Mouse (Mus musculus): ENCODE measurements at regions not wholly inside any gene's neighbourhood (a gene's known extent, or its start where the extent isn't known, plus 50 kb on each side); places are given as distances from the start of the nearest gene placed in this dataset.

GRCm38 (mm10) chr12:13002703-13003102 lies 61.0 kb upstream of the Mycn start:
- DNase-seq (ENCODE audit: low spot score) (no peak), ATAC-seq (no peak)
- Histone ChIP-seq H3K27me3 (replicated peaks; ENCODE audit: control insufficient read depth, insufficient read depth, low read length) (no peaks in the 10 kb centered on the region), H3K9me3 (replicated peaks; ENCODE audit: control insufficient read depth, low read length) (no peaks in the 10 kb centered on the region), H3K27ac (ENCODE audit: low read depth, low read length) (no peak overlapping the region), H3K4me2 (ENCODE audit: low read length) (no peak overlapping the region), H3K36me3 (ENCODE audit: control insufficient read depth, insufficient read depth, low read length) (no peaks in the 10 kb centered on the region), H3K4me1 (ENCODE audit: control insufficient read depth, insufficient read depth, low read length) (no peaks in the 10 kb centered on the region), H3K4me3 (ENCODE audit: low read depth, low read length) (no peak overlapping the region), H3K9ac (ENCODE audit: low read length) (no peak overlapping the region)
- WGBS, result 87% methylated on average over 3 of the region's 3 CpGs

- DNase-seq (ENCODE audit: low spot score), result no peak
- no peaks in the 10 kb centered on the region for H3K27me3 ChIP-seq (replicated peaks; ENCODE audit: control insufficient read depth, insufficient read depth, low read length)
- no peaks in the 10 kb centered on the region for H3K4me1 ChIP-seq (ENCODE audit: control insufficient read depth, insufficient read depth, low read length)
- H3K4me3 ChIP-seq (ENCODE audit: low read depth, low read length), result no peak overlapping the region
- H3K9ac ChIP-seq (ENCODE audit: low read length), result no peak overlapping the region
- no peak overlapping the region for H3K4me2 ChIP-seq (ENCODE audit: low read length)
- no peaks in the 10 kb centered on the region for H3K9me3 ChIP-seq (replicated peaks; ENCODE audit: control insufficient read depth, low read length)
- no peak for ATAC-seq
- 95% methylated on average over 6 of the region's 6 CpGs for WGBS
- H3K27ac ChIP-seq (ENCODE audit: low read depth, low read length), result no peak overlapping the region
- no peaks in the 10 kb centered on the region for H3K36me3 ChIP-seq (ENCODE audit: control insufficient read depth, insufficient read depth, low read length)
These were observed 60.4 kb upstream of the Mycn start for GRCm38 (mm10) chr12:13002069-13002590.

DNA sequence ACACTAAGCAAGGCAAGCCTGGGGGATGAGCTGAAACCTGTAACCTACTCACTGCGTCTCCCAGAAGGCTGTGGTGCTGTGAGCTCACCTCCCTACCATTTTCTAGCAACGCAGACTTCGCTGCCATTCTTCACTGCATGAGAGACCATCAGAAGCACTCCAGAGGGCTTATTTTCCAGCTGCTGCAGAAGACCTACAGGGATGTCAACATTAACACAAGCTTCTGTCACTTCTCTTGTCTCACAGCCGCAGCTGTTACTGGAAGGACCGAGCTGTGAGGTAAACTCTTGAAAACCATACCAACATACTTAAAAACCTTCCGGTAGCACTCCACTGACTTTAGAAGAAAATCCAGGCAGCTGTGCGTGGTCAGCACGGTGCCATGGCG lies 54.3 kb upstream of the Mycn start:
- WGBS, result 90% methylated on average over 9 of the region's 9 CpGs
- Histone ChIP-seq H3K4me2 (ENCODE audit: low read length) (no peak overlapping the region), H3K4me3 (ENCODE audit: low read depth, low read length) (no peak overlapping the region), H3K27me3 (replicated peaks; ENCODE audit: control insufficient read depth, insufficient read depth, low read length) (no peaks in the 10 kb centered on the region), H3K36me3 (ENCODE audit: control insufficient read depth, insufficient read depth, low read length) (no peaks in the 10 kb centered on the region), H3K9ac (ENCODE audit: low read length) (no peak overlapping the region), H3K9me3 (replicated peaks; ENCODE audit: control insufficient read depth, low read length) (no peaks in the 10 kb centered on the region), H3K27ac (ENCODE audit: low read depth, low read length) (no peak overlapping the region), H3K4me1 (ENCODE audit: control insufficient read depth, insufficient read depth, low read length) (peaks cover 9% of the 10 kb centered on the region)
- DNase-seq (ENCODE audit: low spot score) (no peak), ATAC-seq (no peak)

DNA sequence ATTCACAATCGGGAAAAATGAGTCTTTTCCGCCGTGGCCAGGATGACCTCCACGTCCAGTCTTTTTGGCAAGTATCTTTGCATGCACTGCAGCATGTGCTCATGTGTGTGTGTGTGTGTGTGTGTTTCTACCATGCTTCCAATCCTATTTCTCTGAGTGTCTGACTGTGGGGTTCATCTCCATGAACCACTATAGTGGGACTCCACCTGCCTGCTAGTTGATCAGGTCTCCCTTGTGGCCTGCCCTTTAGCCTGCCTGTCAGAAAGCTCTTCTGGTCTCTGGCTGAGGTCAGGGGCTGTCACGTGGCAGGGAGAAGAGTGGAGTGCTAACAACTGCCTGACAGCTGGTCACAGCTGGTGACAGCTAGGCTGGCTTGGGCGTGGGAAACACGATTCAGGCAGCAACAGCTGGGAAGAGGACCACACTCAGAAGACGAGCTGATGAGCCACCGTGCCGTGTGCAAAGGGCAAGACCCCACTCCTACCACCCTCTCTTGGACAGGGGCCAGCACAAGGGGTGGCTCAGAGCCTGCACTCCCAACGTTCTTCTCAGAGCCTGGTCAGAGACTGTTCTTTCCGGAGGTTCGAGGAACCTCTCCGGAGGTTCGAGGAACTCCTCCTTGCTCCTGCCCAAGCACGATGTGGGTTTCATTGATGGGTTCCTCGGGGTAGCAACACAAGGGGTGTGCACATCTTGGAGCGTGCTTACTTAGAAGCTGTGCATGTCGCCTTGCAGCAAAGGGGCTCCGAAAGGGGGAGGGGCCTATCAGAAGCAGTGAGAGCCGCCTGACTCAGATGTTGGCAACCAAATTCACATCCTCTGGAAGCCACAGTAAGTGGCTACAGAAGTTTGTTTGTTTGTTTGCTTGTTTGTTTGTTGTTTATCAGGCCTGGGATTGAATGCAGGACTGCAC lies 53.6 kb upstream of the Mycn start:
- Histone ChIP-seq H3K27ac (ENCODE audit: low read depth, low read length) (no peak overlapping the region), H3K4me3 (ENCODE audit: low read depth, low read length) (no peak overlapping the region), H3K9ac (ENCODE audit: low read length) (no peak overlapping the region), H3K9me3 (replicated peaks; ENCODE audit: control insufficient read depth, low read length) (no peaks in the 10 kb centered on the region), H3K27me3 (replicated peaks; ENCODE audit: control insufficient read depth, insufficient read depth, low read length) (no peaks in the 10 kb centered on the region), H3K4me2 (ENCODE audit: low read length) (no peak overlapping the region), H3K36me3 (ENCODE audit: control insufficient read depth, insufficient read depth, low read length) (no peaks in the 10 kb centered on the region), H3K4me1 (ENCODE audit: control insufficient read depth, insufficient read depth, low read length) (peaks cover 9% of the 10 kb centered on the region)
- WGBS, result 69% methylated on average over 21 of the region's 21 CpGs
- no peak for DNase-seq (ENCODE audit: low spot score)
- no peak for ATAC-seq

DNA sequence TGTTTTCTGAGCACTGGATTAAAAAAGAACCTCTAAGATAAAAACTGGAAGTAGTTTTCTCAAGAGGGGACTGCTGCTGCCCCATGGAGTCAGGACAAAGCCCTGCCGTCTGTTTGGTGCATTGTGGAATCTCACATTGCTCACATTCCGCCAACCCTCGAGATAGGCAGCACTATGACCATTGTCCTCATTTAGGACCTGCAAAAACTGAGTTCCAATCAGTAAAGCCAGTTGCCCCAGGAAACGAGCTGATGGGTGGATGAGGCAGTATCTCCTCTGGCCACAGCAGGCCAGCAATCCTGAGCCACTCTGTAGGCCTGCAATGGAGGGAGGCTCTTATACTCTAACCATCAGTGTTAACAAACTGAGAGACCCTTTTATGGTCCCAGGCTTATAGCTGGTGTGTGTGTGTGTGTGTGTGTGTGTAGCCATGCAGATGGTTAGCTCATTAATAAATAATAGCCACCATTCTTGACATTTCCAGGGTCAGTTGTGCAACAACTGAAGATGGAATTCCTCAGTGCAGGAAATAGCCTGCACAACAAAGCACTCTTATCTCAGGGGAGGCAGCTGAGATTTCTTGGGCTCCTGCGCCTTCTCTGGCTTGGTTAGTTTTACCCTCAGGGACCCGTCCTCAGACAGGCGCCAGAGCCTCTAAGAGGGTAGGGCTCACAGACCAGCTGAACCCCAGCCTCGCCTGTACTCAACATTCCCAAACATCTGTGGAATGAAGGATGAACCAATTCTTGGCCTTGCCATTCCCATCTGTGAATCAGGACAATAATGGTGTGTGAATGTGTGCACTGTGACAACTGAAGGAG lies 52.4 kb upstream of the Mycn start:
- ATAC-seq (no peak), DNase-seq (ENCODE audit: low spot score) (no peak)
- no peaks in the 10 kb centered on the region for H3K27me3 ChIP-seq (replicated peaks; ENCODE audit: control insufficient read depth, insufficient read depth, low read length)

More for the DNA sequence above, 52.4 kb upstream of the Mycn start:
- no peak overlapping the region for H3K4me2 ChIP-seq (ENCODE audit: low read length)
- H3K9me3 ChIP-seq (replicated peaks; ENCODE audit: control insufficient read depth, low read length), result no peaks in the 10 kb centered on the region
- H3K9ac ChIP-seq (ENCODE audit: low read length), result no peak overlapping the region
- peaks cover 9% of the 10 kb centered on the region for H3K4me1 ChIP-seq (ENCODE audit: control insufficient read depth, insufficient read depth, low read length)
- no peak overlapping the region for H3K27ac ChIP-seq (ENCODE audit: low read depth, low read length)
- H3K4me3 ChIP-seq (ENCODE audit: low read depth, low read length), result no peak overlapping the region
- WGBS, result 40% methylated on average over 8 of the region's 8 CpGs
- no peaks in the 10 kb centered on the region for H3K36me3 ChIP-seq (ENCODE audit: control insufficient read depth, insufficient read depth, low read length)

All from forebrain, embryonic 14.5 days (tissue).